Mouse (Mus musculus) yolk sac, embryonic 10.5 days (tissue): ENCODE measurements around the gene Nr6a1.

Source experiments
- DNase-seq: peaks from one replicate; pipeline ENCODE4 v3.0.0-alpha.2; 2017; ENCODE audit warnings: low spot score

The Nr6a1 gene

GRCm38 (mm10) chr2:38782731-38783130 lies 144.8 kb downstream of the Nr6a1 start:
- no peak for DNase-seq

DNA sequence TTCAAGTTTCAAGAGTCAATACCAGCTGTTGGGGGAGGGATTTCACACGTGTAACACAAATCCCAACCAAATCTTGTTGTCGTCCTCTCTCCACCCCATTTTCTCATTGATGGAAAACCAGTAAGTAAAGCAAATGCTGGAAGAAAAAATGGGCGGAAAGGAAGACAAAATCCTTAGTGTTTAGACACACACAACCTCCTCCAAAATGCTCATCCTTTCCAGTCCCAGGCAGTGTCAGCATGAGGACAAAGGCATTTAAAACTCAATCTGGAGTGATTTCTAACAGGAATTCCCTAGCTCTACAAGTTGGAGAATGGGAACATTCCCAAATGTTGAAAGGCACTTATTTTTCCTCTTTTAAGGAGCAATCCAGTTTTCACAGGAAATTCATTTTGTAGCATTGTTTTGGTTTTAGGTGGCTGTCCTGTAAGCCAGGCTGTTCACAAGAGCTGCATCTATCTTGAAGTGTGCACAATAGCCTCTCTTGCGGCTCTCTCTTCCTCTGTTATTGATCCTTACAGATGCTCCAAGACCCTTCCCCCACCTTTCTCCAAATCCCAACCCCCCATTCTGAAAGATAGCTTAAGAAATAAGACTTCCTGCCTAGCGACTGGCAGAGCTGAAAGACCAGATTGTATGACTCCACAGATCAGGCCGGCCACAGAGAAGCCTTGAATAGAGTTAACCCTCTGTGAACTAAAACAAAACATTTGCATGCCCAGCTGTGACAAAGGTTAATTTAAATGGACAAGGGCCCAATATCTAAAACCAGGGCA lies 145.4 kb downstream of the Nr6a1 start:
- peak; percentile 13 for DNase-seq

DNA sequence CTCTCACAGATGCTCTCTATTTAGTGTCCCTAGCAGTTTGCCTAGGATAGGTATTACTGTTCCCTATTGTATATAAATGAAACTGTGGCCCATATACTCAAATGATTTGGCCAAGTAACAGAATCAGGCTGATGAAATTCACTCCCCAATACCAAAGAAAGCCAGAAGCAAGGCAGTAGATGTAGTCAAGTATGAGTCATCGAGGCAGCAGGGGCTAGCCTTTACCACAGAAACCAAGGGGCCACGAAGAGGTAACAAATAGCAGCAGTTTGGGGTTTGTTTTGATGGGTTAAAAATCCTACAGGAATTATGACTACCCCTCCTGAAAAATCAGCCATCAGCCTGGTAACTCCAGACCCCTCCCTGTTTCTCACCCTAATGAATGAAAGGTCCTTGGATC lies 147.5 kb downstream of the Nr6a1 start:
- DNase-seq = no peak

DNA sequence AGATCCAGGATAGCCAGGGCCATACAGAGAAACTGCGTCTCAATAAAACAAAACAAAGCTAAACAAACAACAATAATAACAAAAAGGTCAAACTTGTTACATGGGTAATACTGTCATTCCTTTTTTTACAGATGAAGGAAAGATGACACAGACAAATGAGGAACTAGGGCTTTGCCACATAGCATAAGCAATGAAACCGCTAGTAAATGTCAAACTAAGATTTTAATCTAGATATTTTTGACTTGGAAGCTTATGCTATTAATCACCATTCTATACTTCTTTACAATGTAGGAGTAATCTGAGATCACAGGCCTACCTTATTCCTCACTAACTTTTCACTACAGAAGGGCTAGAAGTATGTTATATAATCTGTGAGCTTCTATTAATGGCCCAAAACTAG lies 150.2 kb downstream of the Nr6a1 start:
- DNase-seq = no peak

DNA sequence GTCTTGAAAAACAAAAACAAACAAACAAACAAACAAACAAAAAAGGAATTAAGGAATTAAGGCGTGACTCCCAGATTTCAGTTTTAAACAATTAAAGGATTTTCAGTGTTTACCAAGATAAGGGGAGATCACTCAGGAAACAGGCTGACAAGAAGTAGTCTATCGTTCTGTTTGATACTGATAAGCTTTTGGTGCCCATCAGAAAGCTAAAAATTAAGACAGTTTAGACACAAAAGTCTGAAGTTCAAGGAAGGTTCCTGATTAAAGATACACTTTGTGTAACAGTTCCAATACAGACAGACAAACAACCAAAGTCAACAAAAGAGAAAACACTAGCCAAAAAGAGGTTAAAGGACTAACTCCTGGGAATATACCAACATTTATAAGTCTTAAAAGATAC lies 152.6 kb downstream of the Nr6a1 start:
- no peak for DNase-seq

GRCm38 (mm10) chr2:38771478-38771797 lies 156.1 kb downstream of the Nr6a1 start:
- no peak for DNase-seq

DNA sequence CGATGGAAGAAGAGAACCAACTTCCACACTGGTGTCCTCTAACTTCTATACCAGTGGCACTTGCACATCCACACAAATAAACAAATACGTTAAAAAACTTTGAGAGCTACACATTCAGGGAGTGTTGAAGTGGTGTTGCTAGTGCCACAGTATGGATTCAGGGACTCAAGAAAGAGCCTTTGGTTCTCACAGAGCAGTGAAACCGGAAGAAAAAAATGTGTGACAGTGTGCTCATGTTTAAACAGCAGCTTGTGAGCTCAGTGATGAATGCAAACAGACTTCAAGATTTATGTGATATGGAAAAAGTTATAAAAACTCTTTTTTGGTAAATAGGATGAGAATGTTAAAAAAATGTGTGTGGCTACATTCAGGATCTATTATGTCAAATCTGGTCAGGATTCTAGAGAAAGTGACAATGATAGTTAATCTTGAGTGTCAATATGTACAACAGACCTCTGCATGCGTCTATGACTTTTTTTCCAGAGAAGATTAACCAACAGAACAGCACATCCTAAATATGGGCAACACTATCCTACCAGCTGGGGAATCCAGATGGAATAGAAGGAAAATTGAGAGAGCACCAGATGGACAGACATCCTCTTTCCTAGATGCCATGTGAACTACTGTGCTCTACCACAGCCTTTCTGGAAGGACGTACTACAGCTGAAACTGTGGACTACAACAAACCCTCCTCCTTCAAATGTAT lies 156.6 kb downstream of the Nr6a1 start:
- DNase-seq = no peak

DNA sequence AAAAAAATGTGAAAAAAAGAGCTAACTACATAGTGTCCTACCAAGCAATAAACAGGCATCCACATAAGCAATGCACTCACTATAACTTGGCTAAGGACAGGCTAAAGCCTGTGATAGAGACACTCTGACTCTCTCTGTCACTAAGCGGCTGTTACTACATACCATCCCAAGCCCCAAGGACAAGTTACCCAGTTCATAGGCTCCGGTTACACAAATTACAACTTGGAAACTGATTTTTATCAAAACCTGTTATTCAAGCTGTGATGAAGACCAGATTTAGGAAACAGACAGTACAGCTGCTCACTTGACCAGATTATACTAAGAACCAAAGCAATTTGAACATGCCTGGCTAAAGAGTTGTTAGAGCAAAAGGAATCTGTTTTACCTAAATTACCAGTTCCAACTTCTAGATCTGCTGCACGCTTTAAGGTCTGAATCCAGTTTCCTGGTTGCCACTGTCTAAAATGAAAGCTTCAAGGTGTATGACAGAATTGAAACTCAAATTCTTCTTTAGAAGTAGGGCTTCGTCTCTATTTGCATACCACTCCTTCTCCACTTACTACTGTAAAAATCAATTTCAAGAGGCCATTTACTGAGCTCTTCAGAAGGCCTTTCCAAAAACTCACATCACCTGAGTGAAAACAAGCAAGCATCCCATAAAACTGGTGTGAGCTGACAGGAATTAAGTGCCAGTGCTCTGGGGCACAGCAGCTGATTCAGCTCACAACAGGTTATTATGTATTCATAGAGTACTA lies 160.1 kb downstream of the Nr6a1 start:
- DNase-seq = no peak

- DNase-seq = no peak
Measured at GRCm38 (mm10) chr2:38739847-38740246, 187.6 kb downstream of the Nr6a1 start.

- DNase-seq = peak; percentile 33
Measured at GRCm38 (mm10) chr2:38739410-38739809, 188.1 kb downstream of the Nr6a1 start.

DNA sequence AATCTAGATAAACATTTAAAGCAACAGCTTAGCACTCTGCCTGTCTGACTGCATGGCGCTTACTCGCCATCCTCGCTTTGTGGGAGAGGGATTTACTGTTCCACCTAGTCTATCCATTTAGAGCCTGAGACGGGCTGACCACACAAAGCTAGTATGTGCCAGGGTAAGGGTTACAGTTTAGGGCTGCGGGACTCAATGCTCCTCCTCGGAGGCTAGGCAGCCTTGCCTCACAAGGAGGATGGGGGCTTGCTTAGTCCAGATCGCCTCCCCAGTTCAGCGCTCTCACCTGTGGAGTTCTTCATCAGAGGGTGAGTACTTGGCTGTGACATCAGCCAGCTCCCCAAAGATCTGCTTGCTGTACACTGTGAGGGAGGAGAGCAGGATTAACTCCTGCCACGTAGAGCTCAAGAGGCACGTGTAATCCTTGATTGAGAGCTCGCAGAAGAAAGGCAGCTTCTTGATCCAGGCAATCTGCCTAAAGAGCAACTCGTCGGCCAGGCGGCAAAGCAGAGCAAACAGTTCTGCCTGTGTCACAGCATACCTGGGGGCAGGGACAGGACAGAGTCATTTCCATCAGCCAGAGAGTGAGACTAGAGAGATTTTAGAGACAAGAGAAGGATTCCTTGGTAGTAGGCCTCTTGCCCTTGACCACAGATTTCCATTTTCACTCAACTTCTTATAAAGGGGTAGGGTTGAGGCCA lies 188.7 kb downstream of the Nr6a1 start:
- DNase-seq = no peak

GRCm38 (mm10) chr2:38735740-38736139 lies 191.7 kb downstream of the Nr6a1 start:
- DNase-seq = no peak

DNA sequence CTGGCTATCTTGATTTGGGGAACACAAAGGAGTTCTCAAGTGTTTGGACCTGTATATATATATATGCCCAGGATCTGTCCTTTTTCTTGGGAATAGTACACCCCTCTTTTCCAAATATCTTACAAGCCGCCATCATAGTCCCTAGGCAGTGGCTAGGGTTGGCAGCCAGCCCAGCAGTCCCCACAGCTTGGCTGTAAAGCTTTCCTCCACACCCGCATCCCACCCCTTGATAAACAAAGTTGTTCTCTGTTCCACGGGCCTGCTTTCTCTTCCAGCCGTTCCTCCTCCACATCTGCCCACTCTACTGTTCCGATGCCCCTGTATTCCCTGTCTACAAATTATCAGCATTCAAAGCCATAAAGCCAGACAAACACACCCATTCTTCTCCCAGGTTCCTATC lies 192.8 kb downstream of the Nr6a1 start:
- DNase-seq = no peak

DNA sequence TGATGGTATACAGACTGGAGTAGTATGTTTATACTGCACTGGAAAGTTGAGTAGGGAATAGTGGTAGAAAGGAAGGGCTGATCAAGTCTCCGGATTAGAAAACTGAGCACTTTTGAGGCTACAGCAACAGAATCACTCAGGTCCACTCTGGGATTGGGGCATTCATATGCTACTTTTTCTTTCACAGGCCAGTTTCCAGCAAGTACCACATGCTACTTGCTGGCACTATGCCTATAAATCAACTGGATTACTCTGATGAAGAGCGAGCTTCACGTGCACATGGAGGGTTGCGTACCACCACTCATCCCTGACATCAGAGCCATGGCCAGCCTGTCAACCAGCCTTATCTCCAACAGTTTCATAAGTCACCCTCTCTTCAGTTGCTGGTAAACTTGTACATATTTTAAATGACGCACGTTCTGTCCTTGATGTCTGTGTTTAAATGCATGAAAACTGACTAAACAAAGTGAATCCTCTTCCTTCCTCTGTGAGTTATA lies 197.1 kb downstream of the Nr6a1 start:
- no peak for DNase-seq

GRCm38 (mm10) chr2:38725427-38725826 lies 202.1 kb downstream of the Nr6a1 start:
- DNase-seq = no peak

GRCm38 (mm10) chr2:38723378-38723777 lies 204.1 kb downstream of the Nr6a1 start:
- no peak for DNase-seq

- no peak for DNase-seq
Measured at GRCm38 (mm10) chr2:38722076-38722475, 205.4 kb downstream of the Nr6a1 start.

DNA sequence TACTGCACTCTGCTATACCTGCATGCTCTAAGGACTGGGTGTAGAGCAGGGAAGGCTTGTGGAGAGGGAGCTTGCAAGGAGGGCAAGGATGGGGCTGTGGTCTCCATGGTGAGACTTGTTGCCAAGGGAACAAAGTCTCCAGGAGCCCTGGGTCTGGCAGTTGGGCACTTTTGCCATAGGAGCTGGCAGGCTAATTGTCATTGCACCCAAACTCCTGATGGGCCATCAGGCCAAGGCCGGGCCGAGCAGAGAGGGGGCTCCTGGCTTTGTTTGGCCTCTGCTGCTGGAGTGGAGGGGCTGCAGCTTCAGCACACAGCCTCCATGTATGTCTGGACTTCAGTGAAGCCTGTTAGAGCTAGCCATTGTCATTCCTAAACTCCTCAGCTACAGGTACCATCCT lies 206.8 kb downstream of the Nr6a1 start:
- no peak for DNase-seq

DNA sequence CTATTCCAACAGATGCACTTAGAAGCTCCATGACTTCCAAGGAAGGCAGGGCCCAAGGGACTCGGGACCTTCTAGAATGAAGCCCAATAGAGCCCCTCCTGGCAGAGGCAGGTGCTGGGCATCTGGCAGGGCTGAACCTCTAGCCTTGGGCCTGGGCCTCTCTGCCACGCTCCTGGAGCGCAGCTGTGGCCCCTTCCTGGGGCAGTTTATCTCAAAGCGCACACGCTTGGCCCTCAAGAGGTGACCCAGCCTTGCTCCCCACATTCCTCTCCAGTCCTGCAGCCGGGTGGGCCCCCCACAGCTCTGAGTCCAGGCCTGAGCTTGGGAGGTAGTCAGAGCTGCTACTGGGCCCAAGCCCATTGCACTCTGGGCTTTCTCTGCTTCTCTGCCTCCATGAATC lies 208.1 kb downstream of the Nr6a1 start:
- DNase-seq = no peak

DNA sequence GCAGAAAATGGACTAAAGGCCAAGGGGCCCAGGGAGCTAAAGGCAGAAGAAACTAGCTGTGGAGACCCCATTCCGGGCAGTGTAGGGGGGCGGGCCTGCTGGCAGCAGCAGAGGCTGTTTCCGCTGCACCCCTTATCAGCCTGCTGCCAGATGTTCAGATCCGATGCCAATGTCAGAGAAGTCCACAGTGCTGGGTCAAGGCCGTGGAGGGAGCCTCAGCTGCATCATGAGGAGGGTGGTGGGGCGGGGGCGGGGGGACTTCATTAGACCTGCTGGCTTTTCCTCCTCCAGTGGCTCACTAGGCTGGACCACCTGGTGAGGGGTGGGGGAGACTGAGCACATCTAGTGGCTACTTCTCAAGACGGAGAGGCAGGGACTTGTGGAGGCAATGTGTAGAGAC lies 208.8 kb downstream of the Nr6a1 start:
- no peak for DNase-seq

GRCm38 (mm10) chr2:38717436-38717835 lies 210.1 kb downstream of the Nr6a1 start:
- DNase-seq = peak; percentile 25

- no peak for DNase-seq
Measured at GRCm38 (mm10) chr2:38714324-38714723, 213.2 kb downstream of the Nr6a1 start, which contains the start of gene Nr5a1. Gene Nr5a1, minus strand, starts transcription at chr2:38714542.
